Mouse (Mus musculus): ENCODE results near the gene Zfp987.
"Not testable (repeated sequence)": the region's sequence is repeated elsewhere in the genome, so short reads cannot be mapped to it uniquely, and the experiment has no call there.

Zfp987 gene

DNA sequence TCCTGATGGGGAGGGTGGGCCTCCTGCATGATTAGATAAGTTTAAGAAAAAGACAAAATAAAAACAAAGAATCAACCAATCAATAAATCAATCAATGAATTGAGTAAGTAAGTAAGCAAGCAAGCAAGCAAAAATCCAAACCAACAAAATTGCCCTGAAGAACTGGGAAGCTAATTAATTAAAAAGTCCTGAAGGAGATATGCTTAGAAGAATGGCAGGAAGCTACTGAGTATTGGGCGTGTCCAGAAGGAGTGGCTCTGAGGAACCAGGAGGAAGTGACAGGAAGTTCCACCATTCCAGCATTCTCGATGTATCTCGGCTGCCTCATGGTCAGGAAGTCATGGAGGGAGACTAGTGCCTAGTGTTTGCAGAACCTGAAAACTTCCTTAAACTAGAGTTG lies at the start of gene Zfp987:
Gene Zfp987, plus strand, starts transcription at position 301 of the 400 bp plus-strand sequence.
- not testable (repeated sequence) for DNase-seq

DNA sequence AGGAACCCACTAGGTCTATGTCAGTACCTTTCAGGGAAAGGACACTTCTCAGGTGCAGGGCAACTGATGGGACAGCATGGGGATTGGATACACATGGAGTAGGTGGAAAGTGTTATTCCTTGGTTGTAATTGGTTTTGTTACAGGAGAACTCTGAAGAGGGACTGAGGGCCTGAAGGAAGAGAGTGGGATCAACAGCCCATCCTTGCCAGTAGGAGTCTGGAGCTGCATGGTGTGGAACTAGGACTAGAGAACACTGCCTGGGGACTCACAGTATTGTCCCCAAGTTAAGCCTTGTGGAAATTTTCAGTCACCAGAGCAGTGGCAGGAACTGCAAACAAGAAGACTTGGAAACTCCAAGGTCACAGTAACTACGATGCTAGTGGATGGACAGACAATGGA lies 44.6 kb upstream of the Zfp987 start:
- DNase-seq: not testable (repeated sequence)

DNA sequence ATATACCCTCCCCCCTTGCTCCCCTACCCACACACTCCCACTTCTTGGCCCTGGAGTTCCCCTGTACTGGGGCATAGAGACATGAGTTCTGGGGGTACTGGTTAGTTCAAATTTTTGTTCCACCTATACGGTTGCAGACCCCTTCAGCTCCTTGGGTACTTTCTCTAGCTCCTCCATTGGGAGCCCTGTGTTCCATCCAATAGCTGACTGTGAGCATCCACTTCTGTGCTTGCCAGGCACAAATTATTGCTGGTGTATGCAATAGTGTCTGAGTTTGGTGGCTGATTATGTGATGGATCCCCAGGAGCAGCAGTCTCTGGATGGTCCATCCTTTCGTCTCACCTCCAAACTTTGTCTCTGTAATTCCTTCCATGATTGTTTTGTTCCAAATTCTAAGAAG lies 43.7 kb upstream of the Zfp987 start:
- not testable (repeated sequence) for DNase-seq

DNA sequence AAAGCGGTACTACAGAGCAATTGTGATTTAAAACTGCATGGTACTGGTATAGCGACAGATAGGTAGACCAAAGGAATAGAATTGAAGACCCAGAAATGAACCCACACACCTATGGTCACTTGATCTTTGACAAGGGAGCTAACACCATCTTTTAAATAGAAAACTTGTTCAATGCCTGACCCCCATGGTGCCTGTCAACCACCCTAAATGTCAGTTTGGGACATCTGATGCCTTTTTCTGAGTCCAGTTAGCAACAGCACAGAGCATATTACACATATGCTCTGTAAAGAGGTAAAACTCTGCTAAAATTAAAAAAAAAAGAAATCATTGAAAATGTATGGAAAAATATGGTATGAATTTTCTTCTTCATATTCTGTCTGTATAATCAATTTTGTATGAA lies 41.8 kb upstream of the Zfp987 start:
- DNase-seq: no peak

DNA sequence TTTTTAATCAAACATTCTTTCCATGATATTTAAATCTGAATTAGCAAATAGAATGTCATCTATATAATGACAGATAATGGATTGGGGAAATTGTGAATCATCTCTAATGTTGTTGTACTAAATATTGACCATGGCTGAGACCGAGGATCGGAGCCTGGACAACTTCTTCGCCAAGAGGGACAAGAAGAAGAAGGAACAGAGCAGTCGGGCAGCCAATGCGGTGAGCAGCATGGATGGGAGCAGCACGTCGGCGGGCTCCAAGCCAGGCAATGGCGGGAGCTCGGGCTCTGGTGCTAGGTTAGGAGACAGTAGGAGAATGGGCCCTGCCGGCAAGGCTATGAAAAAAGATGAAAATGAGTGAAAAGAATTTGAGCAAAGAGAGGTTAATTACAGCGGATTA lies 38.5 kb upstream of the Zfp987 start:
- DNase-seq: not testable (repeated sequence)

DNA sequence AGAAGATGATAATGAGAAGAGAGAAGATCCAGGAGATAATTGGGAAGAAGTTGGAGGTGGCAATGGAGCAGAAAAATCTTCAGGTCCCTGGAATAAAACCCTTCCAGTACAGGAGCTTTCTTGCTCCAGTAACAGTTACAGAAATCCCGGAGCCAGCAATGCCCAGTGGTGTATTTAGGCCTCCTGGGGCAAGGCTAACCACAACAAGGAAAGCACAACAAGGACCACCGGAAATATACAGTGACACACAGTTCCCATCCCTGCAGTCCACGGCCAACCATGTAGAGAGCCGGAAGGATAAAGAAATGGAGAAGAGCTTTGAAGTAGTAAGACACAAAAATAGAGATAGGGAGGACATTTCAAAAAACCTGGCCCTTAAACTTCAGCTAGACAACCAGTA lies 38.0 kb upstream of the Zfp987 start:
- not testable (repeated sequence) for DNase-seq

DNA sequence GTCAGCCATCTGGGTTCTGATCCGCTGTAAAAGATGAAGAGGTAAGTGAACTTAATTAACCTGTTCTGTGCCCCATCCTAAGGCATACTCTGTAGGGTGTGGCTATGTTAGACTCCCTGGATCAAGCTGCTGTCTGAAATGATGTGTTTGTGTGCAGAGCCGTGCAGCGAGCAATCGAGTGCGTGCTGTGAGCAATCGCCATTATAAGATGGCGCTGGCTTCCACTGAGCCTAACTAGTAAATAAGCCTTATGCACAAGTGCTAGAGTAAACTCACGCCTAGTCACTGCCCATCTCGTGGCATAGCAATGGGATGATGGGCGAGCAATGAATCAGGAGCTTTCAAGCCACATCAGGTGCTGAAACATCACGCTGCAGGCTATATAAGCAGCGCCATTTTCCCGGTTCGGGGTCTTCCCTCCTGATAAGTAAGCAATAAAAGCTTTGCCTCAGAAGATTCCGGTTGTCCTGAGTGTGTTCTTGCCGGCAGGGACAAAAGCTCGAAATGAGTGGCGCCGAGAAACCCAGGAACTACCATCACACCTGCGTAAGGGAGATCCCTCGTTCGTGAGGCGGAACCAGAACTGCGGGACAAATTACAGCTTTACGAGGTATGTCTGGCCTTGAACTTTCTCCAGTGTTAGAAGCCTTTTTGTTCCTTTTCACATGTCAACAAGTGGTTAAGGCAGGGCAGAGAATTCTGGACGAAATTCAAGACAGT lies 37.0 kb upstream of the Zfp987 start:
- DNase-seq: not testable (repeated sequence)

DNA sequence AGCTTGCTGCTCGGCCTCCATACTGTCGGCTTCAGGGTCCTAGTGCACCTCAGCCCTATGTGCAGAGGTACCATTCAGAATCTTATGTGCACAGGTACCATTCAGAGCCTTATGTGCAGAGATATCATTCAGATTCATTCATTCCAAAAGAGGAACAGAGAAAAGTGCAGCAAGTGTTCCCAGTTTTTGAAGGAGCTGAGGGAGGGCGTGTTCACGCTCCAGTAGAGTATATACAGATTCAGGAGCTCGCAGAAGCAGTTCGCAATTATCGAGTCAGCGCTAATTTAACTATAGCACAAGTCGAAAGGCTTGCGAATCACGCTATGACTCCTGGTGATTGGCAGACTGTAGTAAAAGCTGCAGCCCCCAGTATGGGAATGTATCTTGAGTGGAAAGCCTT lies 36.0 kb upstream of the Zfp987 start:
- not testable (repeated sequence) for DNase-seq

DNA sequence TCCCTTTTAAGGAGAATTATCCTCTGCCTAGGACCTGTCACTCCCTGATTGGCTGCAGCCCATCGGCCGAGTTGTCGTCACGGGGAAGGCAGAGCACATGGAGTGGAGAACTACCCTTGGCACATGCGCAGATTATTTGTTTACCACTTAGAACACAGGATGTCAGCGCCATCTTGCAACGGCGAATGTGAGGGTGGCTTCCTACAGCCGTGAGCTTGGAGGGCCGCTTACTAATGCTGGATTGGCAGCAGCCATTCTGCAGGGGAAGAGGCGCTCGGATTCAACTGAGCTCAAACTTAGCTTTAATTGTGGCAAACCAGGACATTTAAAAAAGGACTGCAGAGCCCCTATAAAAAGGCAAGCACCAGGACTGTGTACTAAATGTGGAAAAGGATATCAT lies 35.1 kb upstream of the Zfp987 start:
- not testable (repeated sequence) for DNase-seq

DNA sequence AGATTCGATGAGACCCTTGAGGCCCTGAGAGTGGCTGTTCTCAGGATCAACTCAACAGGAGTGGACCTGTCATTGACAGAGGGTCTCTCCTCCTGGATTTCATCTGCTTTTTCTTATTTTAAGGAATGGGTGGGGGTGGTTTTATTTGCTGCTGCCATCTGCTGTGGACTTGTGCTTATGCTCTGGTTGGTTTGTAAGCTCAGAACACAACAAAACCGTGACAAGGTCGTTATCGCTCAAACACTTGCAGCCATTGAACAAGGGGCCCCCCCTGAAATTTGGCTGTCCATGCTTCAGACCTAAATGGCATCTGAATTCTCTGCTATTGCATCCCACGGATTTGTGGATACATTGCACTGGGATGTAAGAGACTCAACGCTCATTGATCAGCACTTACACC lies 34.1 kb upstream of the Zfp987 start:
- not testable (repeated sequence) for DNase-seq

DNA sequence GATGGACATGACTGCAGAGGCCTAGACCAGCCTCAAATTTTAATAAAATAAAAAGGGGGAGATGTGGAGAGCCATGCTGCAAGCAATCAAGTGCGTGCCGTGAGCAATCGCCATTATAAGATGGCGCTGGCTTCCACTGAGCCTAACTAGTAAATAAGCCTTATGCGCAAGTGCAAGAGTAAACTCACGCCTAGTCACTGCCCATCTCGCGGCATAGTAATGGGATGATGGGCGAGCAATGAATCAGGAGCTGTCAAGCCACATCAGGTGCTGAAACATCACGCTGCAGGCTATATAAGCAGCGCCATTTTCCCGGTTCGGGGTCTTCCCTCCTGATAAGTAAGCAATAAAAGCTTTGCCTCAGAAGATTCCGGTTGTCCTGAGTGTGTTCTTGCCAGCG lies 33.5 kb upstream of the Zfp987 start:
- DNase-seq: not testable (repeated sequence)

DNA sequence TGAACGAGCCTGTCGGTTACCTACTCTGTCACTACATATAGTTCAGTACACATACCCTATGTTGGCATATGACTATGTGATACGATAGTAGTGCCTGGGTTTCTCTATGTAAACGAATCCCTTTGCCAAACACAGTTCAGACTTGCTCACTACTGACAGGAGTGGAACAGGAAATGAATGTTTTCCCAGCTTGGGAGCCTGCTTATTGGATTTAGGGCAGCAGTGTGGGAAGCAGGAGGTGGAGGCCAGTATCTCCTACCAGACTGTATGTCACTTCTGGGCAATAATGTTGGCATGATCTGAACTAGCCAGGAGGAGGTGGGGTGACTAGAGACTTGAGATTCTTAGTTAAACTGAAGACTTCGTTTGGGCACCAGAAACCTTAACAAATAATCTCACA lies 32.3 kb upstream of the Zfp987 start:
- DNase-seq: not testable (repeated sequence)

DNA sequence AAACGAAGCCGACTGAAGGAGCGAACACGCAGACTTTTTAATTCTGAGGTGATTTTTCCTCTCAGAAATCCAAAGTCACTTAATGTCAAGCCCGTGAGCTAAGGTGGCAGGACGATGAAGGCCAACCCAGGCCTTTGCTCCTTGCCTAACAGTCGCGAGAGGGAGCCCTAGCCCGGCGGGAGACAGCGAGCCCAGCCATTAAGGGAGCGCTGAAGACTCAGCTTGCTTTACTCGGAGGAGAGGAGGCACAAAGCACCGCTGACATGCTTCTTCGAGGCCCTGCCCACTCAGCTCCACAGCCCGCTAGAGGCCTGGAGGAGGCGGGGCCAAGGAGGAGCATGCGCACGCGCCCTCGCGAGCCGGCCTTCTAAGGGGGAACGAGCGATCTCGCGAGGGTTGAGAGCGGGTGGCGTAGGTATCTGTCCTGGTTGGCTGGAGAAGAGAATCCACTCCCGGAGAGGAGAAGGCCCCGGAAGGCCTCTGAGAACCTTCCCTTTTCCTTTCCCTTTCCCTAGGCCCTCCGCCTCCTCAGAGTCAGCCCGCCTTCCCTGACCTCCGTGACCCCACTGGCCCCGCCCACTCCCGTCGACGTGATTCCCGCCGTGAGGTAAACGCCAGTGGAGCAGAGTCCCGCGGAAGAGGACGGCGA lies 30.0 kb upstream of the Zfp987 start:
- DNase-seq: not testable (repeated sequence)

DNA sequence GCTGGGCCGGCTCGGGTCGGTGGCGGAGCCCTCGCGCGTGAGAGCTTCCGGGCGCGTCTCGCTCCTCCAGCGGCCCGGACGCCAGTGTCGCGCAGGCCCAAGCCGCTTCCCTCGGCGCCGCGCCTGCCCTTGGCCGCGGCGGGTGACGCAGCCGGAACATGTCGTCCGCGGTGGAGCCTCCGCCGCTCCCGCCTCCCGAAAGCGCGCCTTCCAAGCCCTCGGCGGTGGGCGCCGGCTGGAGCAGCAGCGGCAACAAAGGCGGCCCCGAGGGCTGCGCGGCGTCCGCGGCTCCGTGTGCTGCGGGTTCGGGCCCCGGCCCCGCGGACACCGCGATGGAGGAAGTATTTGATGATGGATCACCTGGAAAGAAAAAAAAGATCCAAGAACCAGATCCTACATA lies 29.5 kb upstream of the Zfp987 start:
- DNase-seq: not testable (repeated sequence)

DNA sequence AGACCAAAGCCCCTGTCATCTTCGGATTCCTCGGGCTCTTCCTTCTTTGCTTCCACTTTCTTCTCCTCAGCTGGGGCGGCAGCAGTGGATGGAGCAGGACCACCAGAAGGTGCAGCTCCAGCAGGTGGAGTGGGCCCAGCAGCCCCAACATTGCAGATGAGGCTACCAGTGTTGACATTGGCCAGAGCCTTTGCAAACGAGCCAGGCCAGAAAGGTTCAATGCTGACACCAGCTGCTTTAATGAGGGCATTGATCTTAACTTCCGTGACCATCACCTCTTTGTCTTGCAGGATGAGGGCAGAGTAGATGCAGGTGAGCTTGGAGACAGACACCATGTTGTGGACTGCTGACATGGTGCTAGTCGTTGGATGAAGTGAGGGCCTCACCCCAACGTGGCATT lies 23.8 kb upstream of the Zfp987 start:
- not testable (repeated sequence) for DNase-seq

DNA sequence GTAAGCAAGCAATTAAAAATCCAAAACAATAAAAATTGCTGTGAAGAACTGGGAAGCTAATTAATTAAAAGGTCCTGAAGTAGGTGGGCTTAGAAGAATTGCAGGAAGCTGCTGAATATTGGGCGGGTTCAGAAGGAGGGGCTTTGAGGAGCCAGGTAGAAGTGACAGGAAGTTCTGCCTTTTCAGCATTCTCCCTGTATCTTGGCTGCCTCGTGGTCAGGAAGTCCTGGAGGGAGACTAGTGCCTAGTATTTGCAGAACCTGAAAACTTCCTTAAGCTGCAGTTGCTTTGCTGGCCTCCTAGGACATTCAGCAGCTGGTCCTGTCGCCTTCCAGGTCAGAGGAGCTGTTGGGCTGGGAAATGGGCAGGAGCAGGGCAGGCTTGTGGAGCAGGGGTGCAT lies 4.3 kb downstream of the Zfp987 start:
- not testable (repeated sequence) for DNase-seq

DNA sequence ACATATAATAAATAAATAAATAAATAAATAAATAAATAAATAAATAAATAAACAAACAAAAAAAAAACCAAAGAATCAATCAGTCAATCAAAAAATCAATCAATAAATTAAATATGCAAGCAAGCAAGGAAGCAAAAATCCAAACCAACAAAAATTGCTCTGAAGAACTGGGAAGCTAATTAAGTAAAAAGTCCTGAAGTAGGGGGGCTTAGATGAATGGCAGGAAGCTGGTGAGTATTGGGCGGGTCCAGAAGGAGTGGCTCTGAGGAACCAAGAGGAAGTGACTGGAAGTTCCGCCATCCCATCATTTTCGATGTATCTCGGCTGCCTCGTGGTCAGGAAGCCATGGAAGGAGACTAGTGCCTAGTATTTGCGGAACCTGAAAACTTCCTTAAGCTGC lies 59.4 kb downstream of the Zfp987 start, which contains the start of gene Zfp600:
Gene Zfp600, plus strand, starts transcription at position 301 of the 400 bp plus-strand sequence.
- DNase-seq: not testable (repeated sequence)

DNA sequence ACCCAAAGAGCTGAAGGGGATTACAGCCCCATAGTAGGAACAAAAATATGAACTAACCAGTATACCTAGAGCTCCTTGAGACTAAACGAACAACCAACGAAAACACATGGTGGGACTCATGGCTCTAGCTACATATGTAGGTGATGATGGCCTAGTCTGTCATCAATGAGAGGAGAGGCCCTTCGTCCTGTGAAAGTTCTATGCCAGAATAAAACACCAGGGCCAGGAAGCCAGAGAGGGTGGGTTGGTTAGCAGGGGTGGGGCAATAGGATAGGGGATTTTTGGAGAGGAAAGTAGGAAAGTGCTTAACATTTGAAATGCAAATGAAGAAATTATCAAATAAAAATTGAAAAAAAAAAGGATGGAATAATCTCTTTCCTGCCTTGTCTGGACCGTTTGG lies 65.8 kb downstream of the Zfp987 start:
- DNase-seq: not testable (repeated sequence)

DNA sequence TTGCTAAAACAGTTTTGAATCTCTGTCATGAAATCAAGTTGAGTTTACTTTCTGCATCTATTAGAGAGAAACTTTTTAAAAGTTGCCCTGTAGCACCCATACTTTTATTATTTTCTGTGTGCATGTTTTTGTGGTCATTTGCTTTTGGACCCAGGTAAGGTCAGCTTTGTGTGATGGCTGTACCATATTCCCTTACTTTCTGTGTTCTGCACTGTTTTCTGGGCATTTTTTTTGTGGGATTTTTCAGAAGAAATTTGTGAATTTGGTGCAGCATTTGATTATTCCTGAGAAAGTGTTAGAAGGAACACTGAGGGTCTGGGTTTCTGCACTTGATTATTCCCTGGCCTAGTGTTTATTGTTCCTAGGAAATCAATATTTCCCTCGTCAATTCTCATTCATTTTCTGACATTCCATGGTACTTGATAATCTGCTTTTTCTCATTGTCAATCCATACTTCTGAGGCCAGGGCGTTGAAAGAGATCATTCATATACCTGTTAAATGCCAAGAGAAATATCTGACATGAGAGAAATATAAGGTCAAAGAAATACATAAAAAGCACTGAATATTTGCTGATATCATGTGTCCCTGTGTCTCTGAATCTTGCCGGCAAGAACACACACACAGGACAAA lies 70.2 kb downstream of the Zfp987 start:
- not testable (repeated sequence) for DNase-seq

DNA sequence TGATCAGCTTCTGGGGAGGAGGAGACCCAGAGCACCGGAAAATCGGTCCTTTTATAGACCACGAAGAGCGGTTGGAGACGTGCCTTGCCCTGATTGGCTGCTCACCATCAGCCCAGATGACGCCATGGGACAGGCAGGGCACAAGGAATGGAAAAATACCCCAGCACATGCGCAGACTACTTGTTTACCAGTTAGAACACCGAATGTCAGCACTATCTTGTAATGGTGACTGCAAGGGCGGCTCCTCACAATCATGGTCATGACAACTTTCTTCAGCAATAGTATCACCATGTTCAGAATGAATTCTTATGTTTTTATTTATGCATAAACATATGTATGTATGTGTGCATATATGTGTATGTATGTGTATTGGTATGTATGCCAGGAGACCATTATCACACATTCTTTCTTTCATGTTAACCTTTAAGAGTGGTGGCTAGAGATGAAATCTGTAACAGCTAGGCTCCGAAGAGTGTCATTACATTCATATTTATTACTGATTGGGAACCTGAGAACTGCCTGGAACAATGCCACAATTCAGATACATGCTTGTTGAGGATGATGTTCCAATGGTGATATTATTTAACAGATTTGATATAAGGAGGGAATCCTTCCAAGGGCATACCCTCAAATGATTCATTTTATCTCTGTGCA lies 70.9 kb downstream of the Zfp987 start:
- DNase-seq: not testable (repeated sequence)

DNA sequence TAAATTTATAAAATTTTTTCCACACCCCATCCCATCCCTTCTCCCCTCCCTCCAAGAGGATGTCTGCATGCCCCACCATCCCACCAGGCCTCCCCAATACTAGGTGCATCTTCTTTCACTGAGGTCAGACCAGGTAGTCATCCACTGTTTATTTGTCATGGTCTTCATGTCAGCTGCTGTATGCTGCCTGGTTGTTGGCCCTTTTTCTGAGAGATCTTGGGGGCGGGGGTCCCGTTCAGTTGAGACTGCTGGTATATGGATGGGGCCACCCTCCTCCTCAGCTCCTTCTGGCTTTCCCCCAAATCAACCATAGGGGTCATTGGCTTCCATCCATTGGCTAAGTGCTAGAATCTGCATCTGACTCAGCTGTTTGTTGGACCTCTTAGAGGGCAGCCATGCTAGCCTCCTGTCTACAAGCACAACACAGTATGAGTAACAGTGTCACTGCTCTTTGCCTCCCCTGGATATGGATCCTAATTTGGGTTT lies 71.7 kb downstream of the Zfp987 start:
- not testable (repeated sequence) for DNase-seq

DNA sequence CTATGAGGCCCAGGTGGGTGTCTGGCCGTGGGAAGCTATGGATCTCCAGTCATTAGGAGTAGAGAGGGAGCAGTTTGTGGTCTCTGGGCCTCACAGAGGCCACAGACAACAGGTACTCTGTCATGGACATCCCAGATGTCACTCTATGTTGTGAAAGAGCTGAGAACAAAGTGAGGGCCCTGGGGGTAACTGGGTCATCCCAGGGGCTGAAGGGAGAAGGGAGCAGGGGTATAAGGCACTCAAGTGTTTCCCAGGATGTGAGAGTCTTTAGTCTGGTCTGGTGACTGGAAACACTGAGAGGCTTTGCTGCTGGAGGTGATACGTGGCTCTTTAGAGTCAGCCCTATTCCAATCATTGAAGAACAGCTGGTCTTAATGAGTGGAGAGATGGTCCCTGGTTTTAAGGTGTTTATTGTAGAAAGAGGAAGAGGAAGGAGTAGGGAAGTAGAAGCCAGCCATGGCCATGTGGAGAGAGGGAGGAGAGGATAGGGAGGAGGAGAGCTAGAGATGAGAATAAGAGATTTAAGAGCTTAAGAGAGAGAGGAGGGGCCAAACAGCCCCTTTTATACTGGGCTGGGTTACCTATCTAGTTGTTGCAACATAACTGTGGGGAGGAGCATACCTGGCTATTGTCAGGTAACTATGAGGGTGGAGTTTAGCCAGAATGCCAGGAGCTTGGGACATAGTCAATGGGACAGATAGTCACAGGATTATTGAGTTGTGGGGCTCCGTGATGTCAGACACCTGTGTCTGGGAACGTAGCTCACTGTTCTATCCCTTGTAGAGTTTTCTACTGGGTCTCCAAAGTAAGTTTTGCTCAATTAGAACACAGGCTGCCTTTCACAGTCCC lies 76.5 kb downstream of the Zfp987 start:
- not testable (repeated sequence) for DNase-seq

Data from layer of hippocampus, adult 9-11 months (tissue).